Comparison of ENCODE assay signal across 9 mouse cellular contexts in genomic region chr4:148229646-148230045, GRCm38 (mm10). TPM values are rescaled to one million over a fixed set of nuclear protein-coding genes. Genes with fewer than 3 reads are reported as not detected.
DNase-seq lines count a peak whose midpoint lies in the region; ATAC-seq and TF ChIP-seq lines count a peak whose summit lies in the region.
"Had no signal": no experiment of that assay in that cellular context is flagged by ENCODE, and none has a peak within 500 bp of the region (broad histone marks: within the 10 kb centered on the region; RNA-seq: fewer than 3 reads in every experiment).

No protein-coding gene starts in this region.

- no peak overlapping the region for H3K4me3 ChIP-seq in hindbrain, postnatal 0 days (ENCODE audit: low read length)
- H3K4me3 ChIP-seq in hindbrain, embryonic 14.5 days (replicated peaks; ENCODE audit: low read length) = no peak overlapping the region
- H3K4me3 ChIP-seq in heart, embryonic 16.5 days (ENCODE audit: low read length) = no peak overlapping the region
- no peak overlapping the region for H3K4me3 ChIP-seq in limb, embryonic 12.5 days (replicated peaks)

- H3K27me3 ChIP-seq in hindbrain, postnatal 0 days (ENCODE audit: insufficient read depth, low read length) = no peaks in the 10 kb centered on the region
- 0 out of 2 replicates have a peak, but pooled peaks cover 4% of the 10 kb centered on the region for H3K27me3 ChIP-seq in hindbrain, embryonic 14.5 days (ENCODE audit: control insufficient read depth, insufficient read depth, low read length)
- no peaks in the 10 kb centered on the region for H3K27me3 ChIP-seq in heart, embryonic 16.5 days (ENCODE audit: control insufficient read depth, insufficient read depth, low read length)
- H3K27me3 ChIP-seq in limb, embryonic 12.5 days = peaks cover 21% of the 10 kb centered on the region

- no peaks in the 10 kb centered on the region for H3K9me3 ChIP-seq in hindbrain, postnatal 0 days (ENCODE audit: low read length)
- no peaks in the 10 kb centered on the region for H3K9me3 ChIP-seq in hindbrain, embryonic 14.5 days (ENCODE audit: control insufficient read depth, low read length)
- no peaks in the 10 kb centered on the region for H3K9me3 ChIP-seq in heart, embryonic 16.5 days (replicated peaks; ENCODE audit: control insufficient read depth, low read length)
- H3K9me3 ChIP-seq in limb, embryonic 12.5 days = no peaks in the 10 kb centered on the region

- H3K27ac ChIP-seq in hindbrain, postnatal 0 days = no peak overlapping the region
- no peak overlapping the region for H3K27ac ChIP-seq in hindbrain, embryonic 14.5 days
- H3K27ac ChIP-seq in heart, embryonic 16.5 days (ENCODE audit: low read length) = no peak overlapping the region
- no peak overlapping the region for H3K27ac ChIP-seq in limb, embryonic 12.5 days
- H3K27ac ChIP-seq: macrophage had no signal

- peak; percentile 66 for DNase-seq in hindbrain, postnatal 0 days (ENCODE audit: low spot score)
- DNase-seq in hindbrain, embryonic 14.5 days (ENCODE audit: low spot score) = no peak
- DNase-seq in adrenal gland, adult (ENCODE audit: inconsistent age in 2 of 2, low spot score in 1 of 2) = peak; percentile 47 to 81
- peak; percentile 63 for DNase-seq in ovary, postnatal 14 days (ENCODE audit: low spot score)
- DNase-seq in cerebellum, postnatal 36 days = no peak

- H3K4me1 ChIP-seq in hindbrain, postnatal 0 days (ENCODE audit: insufficient read depth, low read length) = no peaks in the 10 kb centered on the region
- H3K4me1 ChIP-seq in hindbrain, embryonic 14.5 days (replicated peaks; ENCODE audit: control insufficient read depth, insufficient read depth, low read length) = peaks cover 7% of the 10 kb centered on the region; the same call in 1 of the 2 replicates
- no peaks in the 10 kb centered on the region for H3K4me1 ChIP-seq in heart, embryonic 16.5 days (ENCODE audit: control insufficient read depth, insufficient read depth, low read length)
- no peaks in the 10 kb centered on the region for H3K4me1 ChIP-seq in limb, embryonic 12.5 days (replicated peaks)

- H3K36me3 ChIP-seq in hindbrain, postnatal 0 days (ENCODE audit: insufficient read depth, low read length) = no peaks in the 10 kb centered on the region
- H3K36me3 ChIP-seq in hindbrain, embryonic 14.5 days (replicated peaks; ENCODE audit: control insufficient read depth, insufficient read depth) = no peaks in the 10 kb centered on the region
- H3K36me3 ChIP-seq in heart, embryonic 16.5 days (ENCODE audit: control insufficient read depth, insufficient read depth) = no peaks in the 10 kb centered on the region
- no peaks in the 10 kb centered on the region for H3K36me3 ChIP-seq in limb, embryonic 12.5 days

- WGBS in hindbrain, postnatal 0 days = 9% methylated on average over 16 of the region's 16 CpGs
- WGBS in hindbrain, embryonic 14.5 days = 7% methylated on average over 16 of the region's 16 CpGs
- 8% methylated on average over 16 of the region's 16 CpGs for WGBS in heart, embryonic 16.5 days
- 7% methylated on average over 16 of the region's 16 CpGs for WGBS in limb, embryonic 12.5 days

- TF ChIP-seq CTCF in hindbrain, postnatal 0 days (IDR thresholded peaks at IDR 0.05; ENCODE audit: low read depth) = no peak

- H3K4me2 ChIP-seq in hindbrain, postnatal 0 days (ENCODE audit: low read depth, low read length) = no peak overlapping the region
- H3K4me2 ChIP-seq in hindbrain, embryonic 14.5 days (replicated peaks) = no peak overlapping the region
- H3K4me2 ChIP-seq in heart, embryonic 16.5 days (ENCODE audit: low read depth, low read length) = no peak overlapping the region
- no peak overlapping the region for H3K4me2 ChIP-seq in limb, embryonic 12.5 days

- no peak for ATAC-seq in hindbrain, postnatal 0 days
- ATAC-seq in hindbrain, embryonic 14.5 days (ENCODE audit: low FRiP score) = no peak
- ATAC-seq in heart, embryonic 16.5 days (replicated peaks; ENCODE audit: extremely low read depth, insufficient read depth, low FRiP score) = 0 out of 2 replicates have a peak, but pooled peaks have one; percentile 60
- ATAC-seq in limb, embryonic 12.5 days (ENCODE audit: insufficient number of reproducible peaks, insufficient read depth, low FRiP score, low TSS enrichment, low read depth) = 0 out of 2 replicates have a peak, but pooled peaks have one; percentile 31
- ATAC-seq in activated CD4-positive, CD25-positive, alpha-beta regulatory T cell, adult 4 months = no peak

- no peak overlapping the region for H3K9ac ChIP-seq in hindbrain, postnatal 0 days (replicated peaks; ENCODE audit: low read length)
- H3K9ac ChIP-seq in hindbrain, embryonic 14.5 days = no peak overlapping the region
- H3K9ac ChIP-seq in heart, embryonic 16.5 days (ENCODE audit: low read length) = no peak overlapping the region
- H3K9ac ChIP-seq in limb, embryonic 12.5 days (replicated peaks) = no peak overlapping the region

RNA-seq across cellular contexts. Expression of gene Disp3, which starts 58.1 kb away (rescaled TPM):
- total RNA-seq in hindbrain, postnatal 0 days (2014; rRNA removed) = 31.6 and 53.0 TPM in 2 replicates
- 7.7 and 8.4 TPM in 2 replicates for polyA plus RNA-seq in hindbrain, postnatal 0 days (2015; fragmentation: Nextera tagmentation; extraction: Ambion mirVana)
- polyA plus RNA-seq in hindbrain, embryonic 14.5 days (2014; fragmentation: Nextera tagmentation; extraction: Ambion mirVana) = 16.6 and 16.9 TPM in 2 replicates
- polyA plus RNA-seq in heart, embryonic 16.5 days (2015; fragmentation: Nextera tagmentation; extraction: Ambion mirVana) = 0.03 TPM in 1 of 2 replicates, not detected in the other
- polyA plus RNA-seq in limb, embryonic 12.5 days (2016; fragmentation: Nextera tagmentation; extraction: Ambion mirVana) = 0.28 and 0.59 TPM in 2 replicates
- polyA plus RNA-seq in activated CD4-positive, CD25-positive, alpha-beta regulatory T cell, adult 4 months (2017; shearing (Covaris generic)) = not detected
- polyA plus RNA-seq: macrophage had no signal

Comparison
In these comparisons a context has a peak if more than half of its experiments do, and no peak if none do; other contexts are left out.
1. DNase-seq: peak in hindbrain, postnatal 0 days (single experiment), adrenal gland, adult (2 of 2) and ovary, postnatal 14 days (single experiment); none in hindbrain, embryonic 14.5 days (single experiment) and cerebellum, postnatal 36 days (0 of 2).
2. ATAC-seq: peak in heart, embryonic 16.5 days (single experiment) and limb, embryonic 12.5 days (single experiment); none in hindbrain, postnatal 0 days (single experiment), hindbrain, embryonic 14.5 days (single experiment) and activated CD4-positive, CD25-positive, alpha-beta regulatory T cell, adult 4 months (single experiment).